Mouse (Mus musculus) induced T-regulatory cell, adult 2 months (primary cell): ENCODE data around the gene Rsph6a.

Source experiments
- DNase-seq: peaks from one replicate; pipeline ENCODE4 v3.0.0-alpha.2; 2012; ENCODE audit warnings: low read depth

Rsph6a gene

GRCm38 (mm10) chr7:19100290-19100689 lies 45.8 kb downstream of the Rsph6a start:
- no peak for DNase-seq

GRCm38 (mm10) chr7:19103741-19104140 lies 49.3 kb downstream of the Rsph6a start:
- DNase-seq = no peak

GRCm38 (mm10) chr7:19104486-19104885 lies 50.0 kb downstream of the Rsph6a start:
- DNase-seq = no peak

- DNase-seq = no peak
These were observed 52.9 kb downstream of the Rsph6a start for GRCm38 (mm10) chr7:19107436-19107835.

- no peak for DNase-seq
These were observed 55.1 kb downstream of the Rsph6a start for GRCm38 (mm10) chr7:19109565-19109964.

DNA sequence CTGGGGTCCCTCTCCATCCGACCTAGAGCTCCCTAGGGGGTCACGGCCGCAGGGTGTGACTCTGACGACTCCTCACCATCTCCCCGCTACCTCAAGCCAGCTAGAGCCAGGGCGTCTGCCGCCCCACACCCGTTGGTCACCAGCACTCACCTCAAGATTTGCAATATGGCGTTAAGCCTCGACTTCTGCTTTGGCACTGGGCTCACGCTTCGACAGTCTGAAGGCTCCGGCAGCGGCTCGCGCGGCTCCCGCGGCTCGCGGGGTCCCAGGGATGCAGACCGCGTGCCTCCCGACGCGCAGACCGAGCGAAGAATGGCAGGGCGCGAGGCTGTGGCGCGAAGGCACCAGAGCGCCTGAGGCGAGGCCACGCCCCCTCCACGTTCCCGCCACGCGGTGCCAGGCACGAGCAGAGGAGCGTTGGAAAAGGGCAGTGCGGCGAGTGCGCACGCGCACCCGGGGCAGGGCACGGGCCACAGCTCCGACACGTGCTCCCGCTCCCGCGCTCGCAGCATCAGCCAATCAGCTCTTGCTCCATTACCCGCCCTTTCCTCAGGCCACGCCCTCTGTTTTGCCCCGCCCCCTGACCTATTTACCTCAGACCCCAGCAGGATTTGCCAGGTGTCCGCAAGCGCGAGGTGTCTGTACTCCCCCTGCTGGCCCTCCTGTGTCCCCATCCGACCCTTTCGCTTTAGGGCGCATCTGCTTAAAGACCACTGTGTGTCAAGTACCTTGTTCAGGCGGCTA lies 63.7 kb downstream of the Rsph6a start, which contains the start of gene Gm4969:
TSS of gene Gm4969 (minus strand) at position 341 of the 744 bp plus-strand sequence.
- DNase-seq = peak; percentile 54

GRCm38 (mm10) chr7:19119083-19119482 lies 64.6 kb downstream of the Rsph6a start:
- DNase-seq = no peak

GRCm38 (mm10) chr7:19119631-19120429 lies 65.3 kb downstream of the Rsph6a start, which contains the start of gene Fbxo46:
Fbxo46 (plus strand) TSS chr7:19119859.
- peak; percentile 99 for DNase-seq

DNA sequence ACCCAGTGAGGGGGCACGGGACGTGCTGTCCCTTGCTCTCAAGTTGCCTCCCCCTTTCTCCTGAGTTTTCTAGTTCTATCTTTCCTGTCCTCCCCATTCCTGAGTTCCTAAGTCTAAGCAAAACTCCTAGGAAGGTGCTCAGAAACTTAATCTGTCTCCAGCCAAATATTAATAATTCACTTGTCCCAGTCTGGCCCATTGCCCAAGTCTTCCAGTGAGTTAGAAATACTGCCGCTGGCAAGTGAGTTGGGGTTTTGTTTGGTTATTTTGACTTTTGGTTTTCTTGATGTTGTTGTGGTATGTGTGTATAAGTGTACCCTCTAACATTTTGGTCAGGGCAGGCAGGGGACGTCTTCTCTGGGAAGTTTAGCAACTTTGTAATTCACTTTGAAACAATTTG lies 67.2 kb downstream of the Rsph6a start:
- DNase-seq = no peak
